Mouse (Mus musculus) liver, adult 2 months (tissue): ENCODE measurements around the gene Npas2. TPM values are rescaled to one million over a fixed set of nuclear protein-coding genes. Genes with fewer than 3 reads are reported as not detected.
A peak's percentile ranks its signal among the peaks of the same experiment; 100 is the strongest.

Source experiments
- DNase-seq: peaks from one replicate; pipeline ENCODE4 v3.0.0-alpha.2; 2011; ENCODE audit warnings: low read depth, low spot score; ENCODE audit errors: extremely low read depth
- H3K27ac ChIP-seq: fragments of 200-500 bp; replicated peaks from 2 replicates; pipeline ENCODE4 v1.5.1; 2012; ENCODE audit warnings: low read depth, mild to moderate bottlenecking, control low read depth, inconsistent platforms, low read length; ENCODE audit not compliant: insufficient read depth
- H3K27me3 ChIP-seq: fragments of 200-500 bp; 2 replicates; pipeline ENCODE4 v1.6.1; 2012; ENCODE audit warnings: mild to moderate bottlenecking, moderate library complexity, low read length, inconsistent platforms; ENCODE audit not compliant: control insufficient read depth, insufficient read depth
- H3K36me3 ChIP-seq: fragments of 200-500 bp; 2 replicates; pipeline ENCODE4 v1.6.1; 2012; ENCODE audit warnings: low read length, inconsistent platforms; ENCODE audit not compliant: control insufficient read depth, insufficient read depth
- H3K4me1 ChIP-seq: fragments of 200-500 bp; 2 replicates; pipeline ENCODE4 v1.6.1; 2011; ENCODE audit warnings: low read length; ENCODE audit not compliant: control insufficient read depth, insufficient read depth
- H3K4me3 ChIP-seq: fragments of 200-500 bp; 2 replicates; pipeline ENCODE4 v1.5.1; 2011; ENCODE audit warnings: low read depth, mild to moderate bottlenecking, control low read depth, low read length, moderate library complexity; ENCODE audit not compliant: insufficient read depth
- H3K79me2 ChIP-seq: fragments of 200-500 bp; 2 replicates; pipeline ENCODE4 v1.6.1; 2012; ENCODE audit warnings: inconsistent platforms, mild to moderate bottlenecking, low read length, moderate library complexity; ENCODE audit not compliant: control insufficient read depth, insufficient read depth
- H3K9ac ChIP-seq: fragments of 200-500 bp; 2 replicates; pipeline ENCODE4 v1.6.1; 2012; ENCODE audit warnings: low read depth, mild to moderate bottlenecking, control low read depth, inconsistent platforms, low read length
- CTCF ChIP-seq: fragments of 200-500 bp; IDR thresholded peaks from 2 replicates; pipeline ENCODE4 v1.5.1; 2011; ENCODE audit warnings: low read depth, low read length, control low read depth
- POLR2A ChIP-seq: fragments of 200-500 bp; IDR thresholded peaks from 2 replicates; pipeline ENCODE4 v1.6.1; 2011; ENCODE audit warnings: low read length, control low read depth; ENCODE audit not compliant: insufficient read depth; ENCODE audit errors: extremely low read depth
- WGBS: fragments of 180-500 bp; shearing (Covaris S2); methylation state at CpG from one replicate; pipeline ENCODE4 v1.1.7; 2018; 5-methylcytosine and 5-hydroxymethylcytosine counted together
- polyA plus RNA-seq: library from polyadenylated mRNA; depleted of rRNA; stranded (reverse); fragments of >200 nt; gene quantifications from 2 replicates; pipeline ENCODE4 v1.2.3, GENCODE M21; 2012
- total RNA-seq: library from RNA; depleted of rRNA; stranded (reverse); fragments of >200 nt; gene quantifications from 2 replicates; pipeline ENCODE4 v1.2.3, GENCODE M21; 2014

Gene Npas2
- total and polyA plus RNA-seq, 2 experiments, result 3.7 TPM; not detected in 1

DNA sequence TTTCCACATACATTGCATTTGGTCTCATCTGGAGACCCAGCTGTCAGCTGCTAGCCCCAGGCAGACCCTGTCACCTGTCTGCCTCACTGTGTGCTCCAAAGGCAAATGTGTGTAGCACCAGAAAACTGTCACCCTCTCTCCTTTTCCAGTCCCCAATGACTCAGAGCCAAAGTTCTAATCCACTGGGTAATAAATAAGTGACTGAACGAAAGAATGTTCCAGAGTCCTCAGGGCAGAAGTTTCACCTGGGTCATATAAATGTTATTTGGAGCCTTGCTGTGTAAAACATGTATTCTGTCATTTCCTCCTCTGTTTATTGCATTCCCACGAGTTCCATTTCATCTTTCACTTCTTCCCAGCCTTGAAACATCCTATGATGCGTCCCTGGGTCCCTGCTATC lies 66.1 kb downstream of the Npas2 start:
- WGBS, result 72% methylated on average over 3 of the region's 3 CpGs
- no peak overlapping the region for H3K27ac ChIP-seq
- no peak for TF ChIP-seq POLR2A
- no peak for TF ChIP-seq CTCF
- H3K36me3 ChIP-seq, result no peaks in the 10 kb centered on the region
- no peak overlapping the region for H3K4me3 ChIP-seq
- H3K79me2 ChIP-seq, result no peaks in the 10 kb centered on the region; the same call in 1 of the 2 replicates
- no peak for DNase-seq
- H3K4me1 ChIP-seq, result no peaks in the 10 kb centered on the region
- H3K9ac ChIP-seq, result no peak overlapping the region
- no peaks in the 10 kb centered on the region for H3K27me3 ChIP-seq

DNA sequence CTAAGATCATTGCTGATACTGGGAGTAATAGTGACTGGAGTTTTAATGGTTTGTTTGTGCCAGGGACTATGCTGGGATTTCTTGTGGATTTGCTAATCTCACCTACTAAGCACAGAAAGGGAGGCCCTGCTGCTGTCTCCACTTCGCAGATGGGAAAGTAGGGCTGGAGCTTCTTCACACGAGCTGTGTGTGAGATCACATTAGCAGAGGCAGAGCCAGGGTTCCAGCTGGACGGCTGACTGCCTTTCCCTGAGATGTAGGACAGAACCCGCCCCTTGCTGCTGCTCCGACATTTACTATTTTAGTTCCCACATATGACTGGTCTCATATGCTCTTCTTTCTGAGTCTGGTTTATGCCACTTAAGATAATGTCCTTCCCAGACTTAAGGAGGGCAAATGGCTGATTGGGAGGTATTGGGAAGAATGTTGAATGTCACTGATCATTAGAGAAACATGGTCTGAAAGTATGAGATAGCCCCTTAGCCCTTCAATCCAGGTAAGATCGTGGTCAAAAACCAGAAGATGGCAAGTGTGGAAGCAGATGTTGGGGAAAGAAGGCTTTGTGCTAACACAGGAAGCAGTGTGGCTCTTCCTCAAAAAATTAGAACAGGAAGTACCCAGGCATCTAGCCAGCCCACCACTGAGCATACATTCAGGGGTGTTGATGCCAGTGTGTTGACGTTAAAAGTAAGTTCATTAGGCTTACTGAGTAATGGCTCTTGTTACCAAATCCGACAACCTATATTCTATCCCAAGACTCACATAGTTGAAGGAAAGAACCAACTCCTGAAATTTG lies 66.8 kb downstream of the Npas2 start:
- H3K4me3 ChIP-seq, result no peak overlapping the region
- no peak for TF ChIP-seq POLR2A
- no peak for TF ChIP-seq CTCF
- no peak overlapping the region for H3K9ac ChIP-seq
- no peaks in the 10 kb centered on the region for H3K36me3 ChIP-seq
- no peak overlapping the region for H3K27ac ChIP-seq
- no peaks in the 10 kb centered on the region; the same call in 1 of the 2 replicates for H3K79me2 ChIP-seq
- 78% methylated on average over 8 of the region's 8 CpGs for WGBS
- no peak for DNase-seq
- no peaks in the 10 kb centered on the region for H3K4me1 ChIP-seq
- H3K27me3 ChIP-seq, result no peaks in the 10 kb centered on the region

DNA sequence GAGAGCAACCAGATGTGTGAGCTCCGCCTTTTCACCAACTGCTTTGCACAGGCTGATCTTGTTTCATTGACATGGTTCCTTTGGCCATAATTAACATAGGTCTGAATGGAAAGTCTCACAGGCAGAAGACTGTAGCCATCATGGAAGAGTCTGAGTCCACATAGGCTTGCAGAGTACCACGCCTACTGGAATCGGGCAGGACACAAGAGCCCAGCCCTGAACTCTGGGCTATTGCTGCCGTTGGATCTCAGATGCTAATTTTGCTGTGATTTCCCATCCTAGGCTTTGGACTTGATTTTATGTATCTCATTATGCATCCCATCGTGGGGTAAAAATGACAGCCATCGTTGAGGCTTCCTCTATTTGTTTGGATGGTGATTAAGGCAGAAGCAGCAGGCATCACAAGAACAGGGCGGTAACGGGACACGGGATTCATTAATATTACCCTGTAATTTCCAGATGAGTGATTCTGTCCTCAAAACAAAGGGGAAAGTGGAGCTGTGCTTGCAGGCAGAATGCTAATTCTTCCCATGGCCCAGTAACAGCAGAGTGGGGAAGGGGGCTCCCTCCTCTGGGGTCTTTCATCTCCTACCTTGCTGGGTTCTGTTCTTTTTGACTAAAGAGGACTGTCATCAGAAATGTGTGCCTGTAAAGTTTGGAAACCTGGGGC lies 73.4 kb downstream of the Npas2 start:
- Histone ChIP-seq H3K4me1 (no peaks in the 10 kb centered on the region), H3K27me3 (no peaks in the 10 kb centered on the region), H3K9ac (no peak overlapping the region), H3K27ac (no peak overlapping the region), H3K79me2 (no peaks in the 10 kb centered on the region), H3K4me3 (no peak overlapping the region), H3K36me3 (no peaks in the 10 kb centered on the region)
- 93% methylated on average over 9 of the region's 9 CpGs for WGBS
- TF ChIP-seq CTCF (no peak), POLR2A (no peak)
- no peak for DNase-seq

DNA sequence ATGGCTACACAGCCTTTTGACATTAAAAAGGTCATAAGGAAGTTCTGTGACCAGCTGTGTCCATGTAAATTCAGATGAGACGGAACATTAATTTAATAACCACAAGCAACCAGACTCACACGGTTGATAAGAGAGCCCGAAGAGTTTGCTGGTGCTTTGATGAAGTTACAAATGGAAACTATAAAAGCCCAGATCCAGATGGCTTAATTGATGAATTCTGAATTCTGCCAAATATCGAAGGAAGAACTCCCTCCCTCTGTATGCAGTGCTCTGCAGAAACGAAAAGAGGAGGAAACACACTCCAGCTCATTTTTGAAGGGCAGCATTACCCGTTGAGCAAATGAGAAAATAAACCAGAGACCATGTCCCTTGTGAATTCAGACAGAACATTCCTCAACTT lies 79.4 kb downstream of the Npas2 start:
- 79% methylated on average over 6 of the region's 6 CpGs for whole genome bisulfite sequencing
- Histone ChIP-seq H3K79me2 (no peaks in the 10 kb centered on the region), H3K36me3 (no peaks in the 10 kb centered on the region)

DNA sequence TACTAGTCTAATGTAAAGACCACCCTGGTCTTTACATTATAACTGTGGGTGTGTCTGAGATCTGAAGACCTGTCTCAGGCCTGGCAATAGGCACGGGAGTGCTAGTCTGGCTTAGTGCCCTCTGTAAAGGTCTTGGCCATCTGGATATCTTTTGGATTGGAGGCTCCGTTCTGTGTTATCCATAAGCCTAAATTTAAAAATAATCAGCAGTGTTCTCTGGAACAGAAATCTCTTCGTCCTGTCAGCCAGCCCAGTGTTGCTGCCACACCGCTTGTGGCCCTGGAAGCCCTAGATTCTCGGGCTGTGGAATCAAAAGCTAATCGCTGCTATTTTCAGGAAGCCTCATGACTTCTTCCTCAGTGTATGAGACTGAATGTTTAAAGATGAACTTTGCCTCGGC lies 86.9 kb downstream of the Npas2 start:
- TF ChIP-seq CTCF (no peak), POLR2A (no peak)
- Histone ChIP-seq H3K4me1 (0 out of 2 replicates have a peak, but pooled peaks cover 2% of the 10 kb centered on the region), H3K27ac (no peak overlapping the region), H3K36me3 (no peaks in the 10 kb centered on the region), H3K79me2 (no peaks in the 10 kb centered on the region), H3K4me3 (no peak overlapping the region), H3K9ac (no peak overlapping the region), H3K27me3 (no peaks in the 10 kb centered on the region)
- WGBS, result 87% methylated on average over 7 of the region's 7 CpGs
- DNase-seq, result no peak

More for the DNA sequence above, 79.4 kb downstream of the Npas2 start:
- H3K27ac ChIP-seq, result no peak overlapping the region
- H3K4me1 ChIP-seq, result no peaks in the 10 kb centered on the region
- no peak overlapping the region for H3K4me3 ChIP-seq
- no peak overlapping the region for H3K9ac ChIP-seq
- TF ChIP-seq POLR2A (no peak), CTCF (no peak)
- DNase-seq, result peak; percentile 10
- H3K27me3 ChIP-seq, result no peaks in the 10 kb centered on the region
